Mouse (Mus musculus): ENCODE results near the gene Mrps21. TPM values are rescaled to one million over a fixed set of nuclear protein-coding genes. Genes with fewer than 3 reads are reported as not detected.
"Not testable (repeated sequence)": the region's sequence is repeated elsewhere in the genome, so short reads cannot be mapped to it uniquely, and the experiment has no call there.

The Mrps21 gene
- polyA plus RNA-seq, 1 experiment from 2014 or later: 293 TPM

GRCm38 (mm10) chr3:95860323-95860722 lies 11.0 kb downstream of the Mrps21 start:
- H3K4me3 ChIP-seq (replicated peaks; ENCODE audit: low read length): no peak overlapping the region
- H3K9ac ChIP-seq: no peak overlapping the region
- no peak overlapping the region for H3K27ac ChIP-seq
- WGBS: 83% methylated on average over 3 of the region's 3 CpGs
- H3K4me2 ChIP-seq (replicated peaks): no peak overlapping the region
- H3K36me3 ChIP-seq (replicated peaks; ENCODE audit: control insufficient read depth, insufficient read depth): peaks cover 13% of the 10 kb centered on the region; the same call in 1 of the 2 replicates
- H3K4me1 ChIP-seq (replicated peaks; ENCODE audit: control insufficient read depth, insufficient read depth, low read length): 0 out of 2 replicates have a peak, but pooled peaks cover 3% of the 10 kb centered on the region
- no peak for DNase-seq (ENCODE audit: low spot score)
- H3K9me3 ChIP-seq (ENCODE audit: control insufficient read depth, low read length): no peaks in the 10 kb centered on the region
- no peak for ATAC-seq (ENCODE audit: low FRiP score)
- no peaks in the 10 kb centered on the region for H3K27me3 ChIP-seq (ENCODE audit: control insufficient read depth, insufficient read depth, low read length)

- not testable (repeated sequence) for H3K27ac ChIP-seq; H3K9me3 ChIP-seq (ENCODE audit: control insufficient read depth, low read length); H3K27me3 ChIP-seq (ENCODE audit: control insufficient read depth, insufficient read depth, low read length); H3K9ac ChIP-seq; ATAC-seq (ENCODE audit: low FRiP score); H3K4me3 ChIP-seq (replicated peaks; ENCODE audit: low read length); H3K4me2 ChIP-seq (replicated peaks); H3K36me3 ChIP-seq (replicated peaks; ENCODE audit: control insufficient read depth, insufficient read depth); DNase-seq (ENCODE audit: low spot score)
- 94% methylated on average over 3 of the region's 3 CpGs for WGBS
- peaks cover 11% of the 10 kb centered on the region for H3K4me1 ChIP-seq (replicated peaks; ENCODE audit: control insufficient read depth, insufficient read depth, low read length)
Measured at GRCm38 (mm10) chr3:95858278-95858677, 13.0 kb downstream of the Mrps21 start.

- not testable (repeated sequence) for H3K4me2 ChIP-seq (replicated peaks); DNase-seq (ENCODE audit: low spot score); H3K9me3 ChIP-seq (ENCODE audit: control insufficient read depth, low read length); H3K9ac ChIP-seq; H3K4me3 ChIP-seq (replicated peaks; ENCODE audit: low read length); ATAC-seq (ENCODE audit: low FRiP score); H3K27me3 ChIP-seq (ENCODE audit: control insufficient read depth, insufficient read depth, low read length); H3K27ac ChIP-seq
- WGBS: 78% methylated on average over 1 of the region's 1 CpGs
- Histone ChIP-seq H3K36me3 (replicated peaks; ENCODE audit: control insufficient read depth, insufficient read depth) (peaks cover 16% of the 10 kb centered on the region), H3K4me1 (replicated peaks; ENCODE audit: control insufficient read depth, insufficient read depth, low read length) (peaks cover 11% of the 10 kb centered on the region)
Measured at GRCm38 (mm10) chr3:95857050-95857449, 14.3 kb downstream of the Mrps21 start.

GRCm38 (mm10) chr3:95856115-95856514 lies 15.2 kb downstream of the Mrps21 start:
- Histone ChIP-seq H3K4me3 (replicated peaks; ENCODE audit: low read length) (peak overlapping the region; percentile 84), H3K4me1 (replicated peaks; ENCODE audit: control insufficient read depth, insufficient read depth, low read length) (peaks cover 11% of the 10 kb centered on the region), H3K9me3 (ENCODE audit: control insufficient read depth, low read length) (no peaks in the 10 kb centered on the region), H3K4me2 (replicated peaks) (peak overlapping the region; percentile 56), H3K27ac (peak overlapping the region; percentile 40; the same call in 1 of the 2 replicates), H3K36me3 (replicated peaks; ENCODE audit: control insufficient read depth, insufficient read depth) (peaks cover 23% of the 10 kb centered on the region), H3K27me3 (ENCODE audit: control insufficient read depth, insufficient read depth, low read length) (no peaks in the 10 kb centered on the region), H3K9ac (peak overlapping the region; percentile 71)
- DNase-seq (ENCODE audit: low spot score) (no peak), ATAC-seq (ENCODE audit: low FRiP score) (peak; percentile 18; the same call in 1 of the 2 replicates)
- 30% methylated on average over 7 of the region's 7 CpGs for WGBS

GRCm38 (mm10) chr3:95855502-95856089 lies 15.7 kb downstream of the Mrps21 start, which contains the start of gene Prpf3:
Gene Prpf3 (minus strand): TSS chr3:95855885.
- peak within 1 kb of the TSS; percentile 71 for H3K9ac ChIP-seq
- H3K4me2 ChIP-seq (replicated peaks): peak within 1 kb of the TSS; percentile 56
- H3K36me3 ChIP-seq (replicated peaks; ENCODE audit: control insufficient read depth, insufficient read depth): peaks cover 28% of the 10 kb centered on the region
- under 1% methylated on average over 56 of the region's 56 CpGs for WGBS
- peak within 1 kb of the TSS; percentile 79 for H3K27ac ChIP-seq
- DNase-seq (ENCODE audit: low spot score): peak; percentile 92
- no peaks in the 10 kb centered on the region for H3K27me3 ChIP-seq (ENCODE audit: control insufficient read depth, insufficient read depth, low read length)
- peak; percentile 97 for ATAC-seq (ENCODE audit: low FRiP score)
- peaks cover 11% of the 10 kb centered on the region for H3K4me1 ChIP-seq (replicated peaks; ENCODE audit: control insufficient read depth, insufficient read depth, low read length)
- no peaks in the 10 kb centered on the region for H3K9me3 ChIP-seq (ENCODE audit: control insufficient read depth, low read length)
- peak within 1 kb of the TSS; percentile 84 for H3K4me3 ChIP-seq (replicated peaks; ENCODE audit: low read length)

DNA sequence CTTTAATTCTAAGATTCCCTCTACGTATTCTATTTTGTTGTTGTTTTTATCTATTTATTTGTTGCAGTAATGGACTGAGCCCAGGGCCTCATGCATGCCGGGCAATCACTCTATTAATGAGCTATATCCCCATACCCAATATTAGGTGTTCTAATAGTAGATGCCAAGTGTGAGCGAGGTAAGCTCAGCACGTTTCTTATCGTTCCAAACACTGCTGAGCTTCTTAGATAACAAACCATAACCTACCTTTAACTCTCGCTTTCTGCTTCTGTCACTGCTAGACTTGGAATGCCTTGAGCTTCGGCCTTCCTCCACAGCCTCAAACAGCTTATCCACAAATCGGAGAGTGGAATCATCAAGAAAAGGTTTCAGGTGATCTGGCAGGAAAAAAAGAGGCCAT lies 20.0 kb downstream of the Mrps21 start:
- no peak overlapping the region for H3K4me3 ChIP-seq (replicated peaks; ENCODE audit: low read length)
- H3K4me1 ChIP-seq (replicated peaks; ENCODE audit: control insufficient read depth, insufficient read depth, low read length): peaks cover 11% of the 10 kb centered on the region
- no peak overlapping the region for H3K4me2 ChIP-seq (replicated peaks)
- DNase-seq (ENCODE audit: low spot score) (no peak), ATAC-seq (ENCODE audit: low FRiP score) (no peak)
- WGBS: 98% methylated on average over 8 of the region's 8 CpGs
- no peaks in the 10 kb centered on the region for H3K9me3 ChIP-seq (ENCODE audit: control insufficient read depth, low read length)
- peaks cover 71% of the 10 kb centered on the region for H3K36me3 ChIP-seq (replicated peaks; ENCODE audit: control insufficient read depth, insufficient read depth)
- H3K9ac ChIP-seq: no peak overlapping the region
- H3K27me3 ChIP-seq (ENCODE audit: control insufficient read depth, insufficient read depth, low read length): no peaks in the 10 kb centered on the region
- H3K27ac ChIP-seq: no peak overlapping the region

DNA sequence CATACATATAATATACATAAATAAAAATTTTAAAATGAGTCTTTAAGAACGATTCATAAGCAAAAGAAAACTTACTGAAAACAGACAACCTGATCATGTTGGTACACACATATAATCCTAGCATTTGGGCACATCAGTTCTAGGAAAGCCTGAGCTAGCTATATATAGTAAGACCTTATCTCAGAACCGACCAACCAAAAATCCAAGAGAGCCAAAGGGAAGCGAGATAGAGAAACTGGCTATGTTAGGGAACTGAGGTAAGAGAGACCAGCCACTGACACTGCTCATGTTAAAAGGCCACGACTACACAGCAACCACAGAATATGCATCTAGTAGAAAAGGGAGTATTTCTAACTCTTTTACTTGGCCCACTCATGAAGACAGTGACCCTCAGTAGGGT lies 20.7 kb downstream of the Mrps21 start:
- H3K9ac ChIP-seq: no peak overlapping the region
- no peak overlapping the region for H3K4me2 ChIP-seq (replicated peaks)
- peaks cover 8% of the 10 kb centered on the region for H3K4me1 ChIP-seq (replicated peaks; ENCODE audit: control insufficient read depth, insufficient read depth, low read length)
- DNase-seq (ENCODE audit: low spot score) (no peak), ATAC-seq (ENCODE audit: low FRiP score) (no peak)
- peaks cover 78% of the 10 kb centered on the region for H3K36me3 ChIP-seq (replicated peaks; ENCODE audit: control insufficient read depth, insufficient read depth)
- no peak overlapping the region for H3K4me3 ChIP-seq (replicated peaks; ENCODE audit: low read length)
- H3K27ac ChIP-seq: no peak overlapping the region
- WGBS: 87% methylated on average over 4 of the region's 4 CpGs
- H3K27me3 ChIP-seq (ENCODE audit: control insufficient read depth, insufficient read depth, low read length): no peaks in the 10 kb centered on the region
- H3K9me3 ChIP-seq (ENCODE audit: control insufficient read depth, low read length): no peaks in the 10 kb centered on the region

- Histone ChIP-seq H3K27ac (no peak overlapping the region), H3K9ac (no peak overlapping the region), H3K4me2 (replicated peaks) (no peak overlapping the region), H3K36me3 (replicated peaks; ENCODE audit: control insufficient read depth, insufficient read depth) (peaks cover 96% of the 10 kb centered on the region), H3K9me3 (ENCODE audit: control insufficient read depth, low read length) (no peaks in the 10 kb centered on the region), H3K4me1 (replicated peaks; ENCODE audit: control insufficient read depth, insufficient read depth, low read length) (no peaks in the 10 kb centered on the region), H3K27me3 (ENCODE audit: control insufficient read depth, insufficient read depth, low read length) (no peaks in the 10 kb centered on the region), H3K4me3 (replicated peaks; ENCODE audit: low read length) (no peak overlapping the region)
- 92% methylated on average over 3 of the region's 3 CpGs for WGBS
- ATAC-seq (ENCODE audit: low FRiP score): no peak
- DNase-seq (ENCODE audit: low spot score): no peak
Measured at GRCm38 (mm10) chr3:95842503-95843214, 28.7 kb downstream of the Mrps21 start.

DNA sequence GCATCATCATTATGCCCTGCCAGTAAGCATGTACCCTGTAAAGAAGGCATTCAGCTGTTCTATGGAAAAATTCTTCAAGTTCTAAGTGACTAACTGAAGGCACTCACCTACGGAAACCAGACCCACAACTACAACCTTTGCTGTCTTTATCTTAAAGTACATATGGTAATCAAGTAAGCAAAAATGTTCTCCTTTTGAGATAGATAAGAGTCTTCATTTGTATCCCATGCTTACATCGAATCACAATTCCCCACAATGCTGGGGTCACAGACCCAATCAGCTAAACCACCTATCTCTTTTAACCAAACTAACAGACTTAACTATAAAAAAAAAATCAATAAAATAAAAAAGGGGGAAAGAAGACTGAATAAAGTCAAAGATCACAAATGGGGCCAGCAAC lies 32.1 kb downstream of the Mrps21 start:
- WGBS: 97% methylated on average over 2 of the region's 2 CpGs
- DNase-seq (ENCODE audit: low spot score) (no peak), ATAC-seq (ENCODE audit: low FRiP score) (no peak)
- no peak overlapping the region for H3K9ac ChIP-seq
- peaks cover 92% of the 10 kb centered on the region for H3K36me3 ChIP-seq (replicated peaks; ENCODE audit: control insufficient read depth, insufficient read depth)
- H3K27me3 ChIP-seq (ENCODE audit: control insufficient read depth, insufficient read depth, low read length): no peaks in the 10 kb centered on the region
- no peak overlapping the region for H3K4me2 ChIP-seq (replicated peaks)
- no peaks in the 10 kb centered on the region for H3K9me3 ChIP-seq (ENCODE audit: control insufficient read depth, low read length)
- H3K4me1 ChIP-seq (replicated peaks; ENCODE audit: control insufficient read depth, insufficient read depth, low read length): no peaks in the 10 kb centered on the region
- no peak overlapping the region for H3K4me3 ChIP-seq (replicated peaks; ENCODE audit: low read length)
- H3K27ac ChIP-seq: no peak overlapping the region

Measured in hindbrain, embryonic 14.5 days (tissue).